Comparison of ENCODE assay signal across 14 mouse cellular contexts in genomic region chr6:122782164-122782563, GRCm38 (mm10). TPM values are rescaled to one million over a fixed set of nuclear protein-coding genes. Genes with fewer than 3 reads are reported as not detected.
A peak's percentile ranks its signal among the peaks of the same experiment; 100 is the strongest.
DNase-seq lines count a peak whose midpoint lies in the region; ATAC-seq lines count a peak whose summit lies in the region.
"Had no signal": no experiment of that assay in that cellular context is flagged by ENCODE, and none has a peak within 500 bp of the region (broad histone marks: within the 10 kb centered on the region; RNA-seq: fewer than 3 reads in every experiment).

No protein-coding gene starts in this region.

- no peak overlapping the region for H3K27ac ChIP-seq in heart, embryonic 12.5 days (ENCODE audit: poor library complexity, severe bottlenecking)
- H3K27ac ChIP-seq: forebrain, embryonic 15.5 days; heart, adult 2 months; midbrain, embryonic 13.5 days; neural tube, embryonic 13.5 days had no signal

- WGBS in heart, embryonic 12.5 days = 13% methylated on average over 3 of the region's 3 CpGs

- no peak for ATAC-seq in heart, embryonic 12.5 days (ENCODE audit: insufficient number of reproducible peaks, low FRiP score)
- ATAC-seq in granulocyte monocyte progenitor cell, adult 5-6 weeks (replicated peaks; ENCODE audit: poor library complexity, severe bottlenecking) = peak; percentile 93
- ATAC-seq in megakaryocyte-erythroid progenitor cell, adult 5-6 weeks (replicated peaks; ENCODE audit: low FRiP score, low TSS enrichment, poor library complexity, severe bottlenecking) = 0 out of 2 replicates have a peak, but pooled peaks have one; percentile 24
- ATAC-seq: forebrain, embryonic 15.5 days; midbrain, embryonic 13.5 days had no signal

- no peaks in the 10 kb centered on the region for H3K9me3 ChIP-seq in heart, embryonic 12.5 days (replicated peaks)
- H3K9me3 ChIP-seq: forebrain, embryonic 15.5 days; midbrain, embryonic 13.5 days; neural tube, embryonic 13.5 days had no signal

- no peak overlapping the region for H3K4me2 ChIP-seq in heart, embryonic 12.5 days
- H3K4me2 ChIP-seq: forebrain, embryonic 15.5 days; midbrain, embryonic 13.5 days; neural tube, embryonic 13.5 days had no signal

- H3K27me3 ChIP-seq in heart, embryonic 12.5 days (replicated peaks) = no peaks in the 10 kb centered on the region
- H3K27me3 ChIP-seq: forebrain, embryonic 15.5 days; midbrain, embryonic 13.5 days; neural tube, embryonic 13.5 days had no signal

- H3K9ac ChIP-seq in heart, embryonic 12.5 days = no peak overlapping the region
- H3K9ac ChIP-seq: forebrain, embryonic 15.5 days; midbrain, embryonic 13.5 days; neural tube, embryonic 13.5 days had no signal

- H3K4me1 ChIP-seq in heart, embryonic 12.5 days (replicated peaks) = peaks cover 17% of the 10 kb centered on the region
- H3K4me1 ChIP-seq: forebrain, embryonic 15.5 days; midbrain, embryonic 13.5 days; neural tube, embryonic 13.5 days had no signal

- H3K4me3 ChIP-seq in heart, embryonic 12.5 days = no peak overlapping the region
- H3K4me3 ChIP-seq: forebrain, embryonic 15.5 days; heart, adult 2 months; midbrain, embryonic 13.5 days; neural tube, embryonic 13.5 days had no signal

- H3K36me3 ChIP-seq in heart, embryonic 12.5 days = no peaks in the 10 kb centered on the region
- H3K36me3 ChIP-seq: forebrain, embryonic 15.5 days; midbrain, embryonic 13.5 days; neural tube, embryonic 13.5 days had no signal

- DNase-seq in heart, adult 9 months (ENCODE audit: low spot score in 2 of 2) = peak; percentile 16 to 45
- peak; percentile 77 for DNase-seq in cerebellum, adult 11-12 months
- no peak for DNase-seq in left cerebral cortex, adult 18-20 months (ENCODE audit: low spot score in 2 of 2)
- no peak for DNase-seq in thymus, postnatal 0 days (ENCODE audit: low spot score)
- no peak for DNase-seq in kidney, adult 11 months
- DNase-seq: kidney, adult 2 months; right cerebral cortex, postnatal 14 days had no signal

RNA-seq across cellular contexts. Expression of gene Slc2a3, which starts 19.3 kb away (rescaled TPM):
- 26.6 and 27.7 TPM in 2 replicates for polyA plus RNA-seq in heart, embryonic 12.5 days (2016; fragmentation: Nextera tagmentation; extraction: Ambion mirVana)
- 4.7 and 6.5 TPM in 2 replicates for total RNA-seq in granulocyte monocyte progenitor cell, adult 5-6 weeks (2014; fragmentation: Nextera tagmentation)
- total RNA-seq in granulocyte monocyte progenitor cell, adult 5-6 weeks (2017) = 8.4 and 8.8 TPM in 2 replicates
- total RNA-seq in megakaryocyte-erythroid progenitor cell, adult 5-6 weeks (2014; fragmentation: Nextera tagmentation) = 13.3 and 18.9 TPM in 2 replicates
- 21.5 and 26.2 TPM in 2 replicates for total RNA-seq in megakaryocyte-erythroid progenitor cell, adult 5-6 weeks (2017)
- 100 to 1,000 TPM; 120 to 139 TPM for total RNA-seq in left cerebral cortex, adult 18-20 months (2021)
- polyA plus RNA-seq in thymus, postnatal 0 days (2015; fragmentation: Nextera tagmentation; extraction: Ambion mirVana) = 12.8 and 13.0 TPM in 2 replicates

RNA-seq across cellular contexts. Expression of gene Foxj2, which starts 37.5 kb away (rescaled TPM):
- 7.8 and 8.4 TPM in 2 replicates for polyA plus RNA-seq in heart, embryonic 12.5 days (2016; fragmentation: Nextera tagmentation; extraction: Ambion mirVana)
- total RNA-seq in granulocyte monocyte progenitor cell, adult 5-6 weeks (2014; fragmentation: Nextera tagmentation) = 5.2 and 8.1 TPM in 2 replicates
- total RNA-seq in granulocyte monocyte progenitor cell, adult 5-6 weeks (2017) = 1.6 and 3.5 TPM in 2 replicates
- 10.4 and 18.1 TPM in 2 replicates for total RNA-seq in megakaryocyte-erythroid progenitor cell, adult 5-6 weeks (2014; fragmentation: Nextera tagmentation)
- 4.3 and 11.3 TPM in 2 replicates for total RNA-seq in megakaryocyte-erythroid progenitor cell, adult 5-6 weeks (2017)
- 10 to 100 TPM; 26.7 to 29.4 TPM for total RNA-seq in left cerebral cortex, adult 18-20 months (2021)
- polyA plus RNA-seq in thymus, postnatal 0 days (2015; fragmentation: Nextera tagmentation; extraction: Ambion mirVana) = 3.0 and 3.2 TPM in 2 replicates

Comparison
In these comparisons a context has a peak if more than half of its experiments do, and no peak if none do; other contexts are left out.
1. DNase-seq: peak in heart, adult 9 months (2 of 2) and cerebellum, adult 11-12 months (single experiment); none in left cerebral cortex, adult 18-20 months (0 of 2), thymus, postnatal 0 days (single experiment) and kidney, adult 11 months (single experiment).
2. RNA of gene Slc2a3, which starts 19.3 kb away (total RNA-seq): 120 to 139 TPM in left cerebral cortex, adult 18-20 months; 13.3 to 26.2 TPM in megakaryocyte-erythroid progenitor cell, adult 5-6 weeks and 4.7 to 8.8 TPM in granulocyte monocyte progenitor cell, adult 5-6 weeks; every median in the first group is over 4 times any median in the second.